Mouse (Mus musculus) bone marrow, adult 2 months (tissue): Measurements from ENCODE around the gene 4930544D05Rik.

Source experiments
- CTCF ChIP-seq: fragments of 200-500 bp; IDR thresholded peaks from 2 replicates; pipeline ENCODE4 v1.5.1; 2011; ENCODE audit warnings: low read length, control low read depth; ENCODE audit not compliant: control insufficient read depth, insufficient read depth
- POLR2A ChIP-seq: fragments of 200-500 bp; IDR thresholded peaks from 2 replicates; pipeline ENCODE4 v1.6.1; 2011; ENCODE audit warnings: low read depth, mild to moderate bottlenecking, control low read depth, low read length, borderline replicate concordance; ENCODE audit not compliant: control insufficient read depth

DNA sequence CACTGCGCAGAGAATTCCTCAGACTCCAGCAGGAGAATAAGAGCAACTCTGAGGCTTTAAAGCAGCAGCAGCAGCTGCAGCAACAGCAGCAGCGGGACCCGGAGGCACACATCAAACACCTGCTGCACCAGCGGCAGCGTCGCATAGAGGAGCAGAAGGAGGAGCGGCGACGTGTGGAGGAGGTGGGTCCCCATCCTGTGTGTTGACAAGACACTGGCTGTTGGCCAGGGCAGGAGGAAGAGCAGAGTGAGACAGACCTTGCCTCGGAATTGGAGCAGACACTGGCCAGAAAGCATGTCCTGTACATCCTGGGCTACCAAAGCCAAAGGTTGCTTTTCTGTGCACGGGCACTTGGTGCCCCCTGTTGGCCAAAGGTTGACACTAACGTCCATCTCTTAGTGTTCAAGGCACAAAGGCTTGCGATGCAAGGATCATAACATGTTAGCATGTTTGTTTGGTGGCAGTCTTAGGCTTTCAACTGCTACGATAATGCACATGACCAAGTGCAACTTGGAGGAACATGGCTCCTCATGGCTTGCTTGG is 10.6 kb upstream of the 4930544D05Rik start:
- TF ChIP-seq POLR2A (no peak), CTCF (peak; percentile 91)
